Mouse (Mus musculus): ENCODE measurements at regions not wholly inside any gene's neighbourhood (a gene's known extent, or its start where the extent isn't known, plus 50 kb on each side); places are given as distances from the start of the nearest gene placed in this dataset.

GRCm38 (mm10) chr10:95043978-95044377 lies 99.3 kb upstream of the Plxnc1 start:
- Histone ChIP-seq H3K4me3 (ENCODE audit: insufficient read depth, low read length) (no peak overlapping the region), H3K4me1 (ENCODE audit: control insufficient read depth, insufficient read depth, low read length) (peaks cover 3% of the 10 kb centered on the region), H3K27ac (ENCODE audit: insufficient read depth, low read length) (no peak overlapping the region)
- TF ChIP-seq CTCF (IDR thresholded peaks at IDR 0.05; ENCODE audit: extremely low read depth, insufficient read depth, low read length): no peak

- TF ChIP-seq POLR2A (IDR thresholded peaks at IDR 0.05; ENCODE audit: extremely low read depth, insufficient read depth, low read length): no peak
- TF ChIP-seq CTCF (IDR thresholded peaks at IDR 0.05; ENCODE audit: extremely low read depth, insufficient read depth, low read length): no peak
- Histone ChIP-seq H3K4me3 (ENCODE audit: insufficient read depth, low read length) (no peak overlapping the region), H3K4me1 (ENCODE audit: control insufficient read depth, insufficient read depth, low read length) (peaks cover 3% of the 10 kb centered on the region), H3K27ac (ENCODE audit: insufficient read depth, low read length) (no peak overlapping the region)
Measured at GRCm38 (mm10) chr10:95040258-95040895, 95.7 kb upstream of the Plxnc1 start.

- H3K27ac ChIP-seq (ENCODE audit: insufficient read depth, low read length): no peak overlapping the region
- H3K4me1 ChIP-seq (ENCODE audit: control insufficient read depth, insufficient read depth, low read length): peaks cover 2% of the 10 kb centered on the region
- H3K4me3 ChIP-seq (ENCODE audit: insufficient read depth, low read length): no peak overlapping the region
- TF ChIP-seq POLR2A (IDR thresholded peaks at IDR 0.05; ENCODE audit: extremely low read depth, insufficient read depth, low read length): no peak
- no peak for TF ChIP-seq CTCF (IDR thresholded peaks at IDR 0.05; ENCODE audit: extremely low read depth, insufficient read depth, low read length)
Measured at GRCm38 (mm10) chr10:95036043-95036697, 91.5 kb upstream of the Plxnc1 start.

GRCm38 (mm10) chr10:95035371-95035770 lies 90.7 kb upstream of the Plxnc1 start:
- peaks cover 2% of the 10 kb centered on the region for H3K4me1 ChIP-seq (ENCODE audit: control insufficient read depth, insufficient read depth, low read length)
- no peak overlapping the region for H3K4me3 ChIP-seq (ENCODE audit: insufficient read depth, low read length)
- no peak overlapping the region for H3K27ac ChIP-seq (ENCODE audit: insufficient read depth, low read length)
- no peak for TF ChIP-seq CTCF (IDR thresholded peaks at IDR 0.05; ENCODE audit: extremely low read depth, insufficient read depth, low read length)
- no peak for TF ChIP-seq POLR2A (IDR thresholded peaks at IDR 0.05; ENCODE audit: extremely low read depth, insufficient read depth, low read length)

- TF ChIP-seq CTCF (IDR thresholded peaks at IDR 0.05; ENCODE audit: extremely low read depth, insufficient read depth, low read length) (no peak), POLR2A (IDR thresholded peaks at IDR 0.05; ENCODE audit: extremely low read depth, insufficient read depth, low read length) (no peak)
- Histone ChIP-seq H3K4me3 (ENCODE audit: insufficient read depth, low read length) (no peak overlapping the region), H3K27ac (ENCODE audit: insufficient read depth, low read length) (no peak overlapping the region), H3K4me1 (ENCODE audit: control insufficient read depth, insufficient read depth, low read length) (peaks cover 2% of the 10 kb centered on the region)
Measured at GRCm38 (mm10) chr10:95034566-95034965, 89.9 kb upstream of the Plxnc1 start.

GRCm38 (mm10) chr10:95032760-95033716 lies 88.4 kb upstream of the Plxnc1 start:
- Histone ChIP-seq H3K27ac (ENCODE audit: insufficient read depth, low read length) (no peak overlapping the region), H3K4me1 (ENCODE audit: control insufficient read depth, insufficient read depth, low read length) (peaks cover 2% of the 10 kb centered on the region), H3K4me3 (ENCODE audit: insufficient read depth, low read length) (no peak overlapping the region)
- TF ChIP-seq CTCF (IDR thresholded peaks at IDR 0.05; ENCODE audit: extremely low read depth, insufficient read depth, low read length) (no peak), POLR2A (IDR thresholded peaks at IDR 0.05; ENCODE audit: extremely low read depth, insufficient read depth, low read length) (no peak)

GRCm38 (mm10) chr10:95031371-95031770 lies 86.7 kb upstream of the Plxnc1 start:
- Histone ChIP-seq H3K27ac (ENCODE audit: insufficient read depth, low read length) (no peak overlapping the region), H3K4me1 (ENCODE audit: control insufficient read depth, insufficient read depth, low read length) (peaks cover 2% of the 10 kb centered on the region), H3K4me3 (ENCODE audit: insufficient read depth, low read length) (no peak overlapping the region)
- no peak for TF ChIP-seq CTCF (IDR thresholded peaks at IDR 0.05; ENCODE audit: extremely low read depth, insufficient read depth, low read length)
- TF ChIP-seq POLR2A (IDR thresholded peaks at IDR 0.05; ENCODE audit: extremely low read depth, insufficient read depth, low read length): no peak

- no peak overlapping the region for H3K27ac ChIP-seq (ENCODE audit: insufficient read depth, low read length)
- no peak for TF ChIP-seq CTCF (IDR thresholded peaks at IDR 0.05; ENCODE audit: extremely low read depth, insufficient read depth, low read length)
- no peak for TF ChIP-seq POLR2A (IDR thresholded peaks at IDR 0.05; ENCODE audit: extremely low read depth, insufficient read depth, low read length)
- H3K4me3 ChIP-seq (ENCODE audit: insufficient read depth, low read length): no peak overlapping the region
- peaks cover 2% of the 10 kb centered on the region for H3K4me1 ChIP-seq (ENCODE audit: control insufficient read depth, insufficient read depth, low read length)
Measured at GRCm38 (mm10) chr10:95030801-95031200, 86.2 kb upstream of the Plxnc1 start.

GRCm38 (mm10) chr10:95029554-95029953 lies 84.9 kb upstream of the Plxnc1 start:
- no peak for TF ChIP-seq POLR2A (IDR thresholded peaks at IDR 0.05; ENCODE audit: extremely low read depth, insufficient read depth, low read length)
- TF ChIP-seq CTCF (IDR thresholded peaks at IDR 0.05; ENCODE audit: extremely low read depth, insufficient read depth, low read length): no peak
- H3K4me1 ChIP-seq (ENCODE audit: control insufficient read depth, insufficient read depth, low read length): peaks cover 2% of the 10 kb centered on the region
- H3K27ac ChIP-seq (ENCODE audit: insufficient read depth, low read length): no peak overlapping the region
- no peak overlapping the region for H3K4me3 ChIP-seq (ENCODE audit: insufficient read depth, low read length)

Data from cortical plate, adult 2 months (tissue).